Mouse (Mus musculus) A20 (cell line): ENCODE measurements around the gene Nol12.

Source experiments
- DNase-seq: peaks from one replicate; pipeline ENCODE4 v3.0.0-alpha.2; 2011; ENCODE audit warnings: low read depth, low spot score

Nol12 gene

DNA sequence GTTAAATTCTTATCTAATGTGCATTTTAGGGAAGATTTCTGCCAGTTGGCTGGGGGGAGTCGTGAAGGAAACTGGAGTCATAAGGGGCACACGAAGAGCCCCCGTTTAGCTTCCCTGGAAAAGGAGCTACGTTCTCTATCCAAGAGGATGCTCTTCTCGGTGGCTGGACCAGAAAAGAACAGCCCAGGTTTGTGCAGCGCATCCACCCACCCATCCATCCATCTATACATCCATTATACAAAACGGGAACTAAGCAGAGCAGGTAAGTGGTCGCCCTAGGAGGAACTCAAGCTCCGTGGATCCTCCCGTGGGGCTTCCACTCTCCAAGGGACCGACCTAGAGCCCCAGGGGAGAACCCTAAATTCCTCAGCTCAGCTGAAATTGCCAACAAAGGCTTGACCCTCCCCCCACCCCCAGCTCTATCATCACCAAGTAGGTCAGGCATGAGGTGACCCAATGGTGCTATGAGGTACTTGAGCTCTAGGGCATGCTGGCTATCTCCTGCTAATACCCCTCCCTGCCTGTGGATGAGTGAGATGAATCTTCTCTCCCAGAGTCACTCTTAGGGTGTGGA is 13.5 kb downstream of the Nol12 start:
- DNase-seq: peak; percentile 23

DNA sequence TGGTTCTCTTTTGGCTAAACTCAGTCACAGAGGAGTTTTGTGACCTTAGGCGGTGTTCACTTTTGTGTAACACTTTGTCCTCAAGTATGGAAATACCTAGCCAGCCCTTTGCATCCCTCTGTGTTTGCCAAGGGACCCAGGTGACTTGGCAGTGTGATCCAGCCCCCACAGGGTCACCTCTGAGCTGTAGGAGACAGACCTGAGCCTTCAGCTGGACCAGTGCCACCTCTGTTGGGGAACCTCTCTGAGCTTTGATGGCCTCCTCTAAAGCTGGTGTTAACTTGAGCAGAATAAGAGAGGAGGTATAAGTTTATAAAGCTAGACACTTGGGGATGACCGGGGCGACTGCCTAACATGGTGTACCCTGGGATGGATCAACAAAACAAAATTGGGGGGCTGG is 14.2 kb downstream of the Nol12 start:
- no peak for DNase-seq

DNA sequence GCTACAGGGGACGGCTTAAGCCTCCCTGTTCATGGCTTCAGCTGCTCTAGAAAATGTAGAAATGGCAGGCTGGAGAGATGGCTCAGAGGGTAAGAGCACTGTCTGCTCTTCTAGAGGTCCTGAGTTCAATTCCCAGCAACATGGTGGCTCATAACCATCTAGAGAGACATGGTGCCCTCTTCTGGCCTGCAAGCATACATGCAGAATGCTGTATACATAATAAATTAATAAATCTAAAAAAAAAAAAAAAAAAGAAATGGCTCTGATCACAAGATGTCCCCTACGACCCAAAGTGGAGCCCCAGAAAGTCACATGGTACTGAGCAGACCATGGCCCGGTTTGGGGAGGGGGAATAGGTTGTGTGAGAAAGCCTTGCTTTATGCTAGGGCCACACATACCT is 20.9 kb downstream of the Nol12 start:
- DNase-seq: peak; percentile 27

DNA sequence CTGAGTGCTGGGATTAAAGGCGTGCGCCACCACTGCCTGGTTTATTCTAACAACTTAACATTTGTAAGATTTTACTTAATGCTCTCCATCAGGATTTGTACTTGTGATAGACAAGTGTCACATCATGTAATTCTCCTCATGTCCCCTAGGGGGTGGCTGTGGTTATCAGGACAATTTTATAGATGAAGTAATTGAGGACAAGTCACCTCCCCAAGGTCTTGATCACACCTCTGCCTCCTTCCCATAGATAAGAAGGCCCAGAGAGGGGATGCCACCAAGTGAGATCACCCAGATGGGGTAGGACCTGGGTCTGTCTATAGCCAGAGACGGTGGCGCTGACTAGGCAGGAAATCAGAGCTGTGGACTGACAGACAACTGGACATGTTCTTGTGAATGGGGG is 21.6 kb downstream of the Nol12 start:
- peak; percentile 44 for DNase-seq

DNA sequence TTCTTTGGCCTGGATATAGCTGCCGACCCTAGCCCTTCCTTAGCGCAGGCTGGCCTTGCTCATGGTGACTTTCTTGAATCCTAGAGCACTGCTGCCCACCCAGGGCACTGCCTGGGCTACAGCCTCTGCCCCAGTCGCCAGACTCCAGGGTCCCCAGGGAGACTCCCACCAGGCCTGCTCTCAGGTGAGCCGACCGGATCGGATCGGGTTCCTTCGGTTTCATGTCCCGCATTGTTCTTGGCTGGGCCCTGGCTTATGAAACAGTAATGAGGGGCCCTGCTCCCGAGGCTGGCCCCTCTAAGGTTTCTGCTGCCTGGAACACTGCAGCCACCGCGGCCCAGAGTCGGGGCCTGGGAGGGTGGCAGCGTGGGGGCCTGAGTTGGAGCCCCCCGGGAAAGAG is 22.3 kb downstream of the Nol12 start:
- DNase-seq: no peak

DNA sequence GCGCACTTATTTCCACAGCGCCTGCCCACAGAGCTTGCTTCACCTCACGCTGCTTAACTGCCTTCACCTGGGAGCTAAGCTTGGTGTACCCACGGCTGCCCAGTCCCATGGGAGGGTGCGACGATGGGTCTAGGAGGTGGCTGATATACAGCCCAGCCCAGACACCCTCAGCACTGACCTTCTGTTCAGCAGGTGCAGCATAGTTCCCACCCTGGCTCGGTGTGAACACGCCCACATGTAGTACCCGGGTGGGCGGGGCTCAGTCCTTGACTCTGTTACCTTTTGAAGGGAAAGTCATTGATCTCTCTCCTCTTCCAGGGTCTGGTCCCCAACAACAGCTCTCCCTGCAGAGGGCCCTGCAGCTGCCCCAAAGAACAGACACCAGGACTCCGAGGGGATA is 24.8 kb downstream of the Nol12 start:
- no peak for DNase-seq

DNA sequence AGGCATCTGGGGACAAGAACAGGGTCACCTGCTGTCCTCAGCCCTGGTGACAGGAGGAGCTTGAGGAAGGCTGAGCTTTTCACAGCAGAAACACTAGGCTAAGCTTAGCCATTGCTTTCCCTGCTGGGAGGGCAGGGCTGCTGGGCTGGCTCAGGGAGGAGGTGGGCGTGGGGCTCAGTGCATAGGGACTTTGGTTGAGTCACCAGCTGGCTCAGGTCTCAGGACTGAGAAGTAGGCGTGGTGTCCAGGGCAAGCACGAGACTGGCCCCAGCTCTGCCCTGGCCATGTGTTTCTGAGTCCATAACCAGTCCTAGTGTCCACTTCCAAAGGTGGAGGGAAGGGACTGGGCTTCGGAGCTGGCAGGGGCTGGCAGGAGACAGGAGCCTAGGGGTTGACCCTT is 25.4 kb downstream of the Nol12 start:
- DNase-seq: no peak

DNA sequence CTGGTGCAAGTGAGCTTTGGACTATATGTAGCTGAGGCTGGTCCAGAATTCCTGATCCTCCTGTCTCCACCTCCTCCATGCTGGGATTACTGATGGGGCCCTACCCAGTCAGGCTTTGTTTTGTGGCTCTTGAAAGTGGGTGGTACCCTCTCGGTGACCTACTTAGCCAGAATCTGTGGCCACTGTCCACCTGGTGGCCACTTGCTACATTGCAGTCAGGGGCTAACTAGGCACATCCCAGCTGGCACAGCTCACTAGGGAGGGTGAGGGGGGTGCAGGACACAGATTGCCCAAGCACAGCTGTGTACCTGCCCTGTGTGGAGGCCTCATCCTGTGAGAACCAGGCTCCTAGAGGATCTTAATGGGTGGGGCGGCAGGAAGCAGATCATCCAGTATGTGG is 28.2 kb downstream of the Nol12 start:
- peak; percentile 49 for DNase-seq

DNA sequence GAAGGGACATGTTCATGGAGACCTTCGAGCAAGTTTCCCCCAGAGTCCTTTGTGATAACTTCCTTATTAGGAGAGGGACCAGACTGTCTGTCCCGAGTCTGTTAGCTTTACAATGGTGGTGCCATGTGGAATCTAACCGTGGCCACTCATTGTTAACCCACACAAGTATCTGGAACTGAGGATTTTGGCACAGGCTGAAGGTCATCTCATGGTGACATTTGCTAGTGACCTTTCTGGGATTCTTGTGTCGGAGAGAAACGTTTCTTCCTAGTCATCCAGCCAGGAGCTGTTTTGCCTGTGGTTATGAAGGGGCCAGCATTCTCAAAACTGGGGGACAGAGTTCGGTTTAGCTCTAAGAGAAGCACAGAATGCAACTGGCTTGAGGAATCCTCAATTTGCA is 36.9 kb downstream of the Nol12 start:
- DNase-seq: no peak

DNA sequence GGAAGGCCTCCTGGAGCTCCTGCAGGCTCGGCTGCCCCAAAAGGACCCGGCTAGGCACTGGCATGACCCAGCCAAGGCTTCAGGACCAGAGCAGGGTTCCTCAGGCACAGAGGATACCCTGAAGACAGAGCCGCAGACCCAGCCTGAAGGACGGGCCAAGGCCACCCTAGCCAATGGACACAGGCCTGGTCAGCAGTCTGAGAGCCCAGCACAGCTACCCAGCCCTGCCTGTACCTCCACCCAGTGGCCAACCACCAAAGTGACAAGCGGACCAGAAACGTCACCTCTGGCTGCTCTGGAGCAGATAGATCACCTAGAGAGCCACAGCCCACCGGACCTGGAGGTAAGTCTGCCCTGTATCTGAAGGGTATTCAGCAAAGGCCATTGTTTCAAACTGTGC is 39.2 kb downstream of the Nol12 start:
- no peak for DNase-seq

DNA sequence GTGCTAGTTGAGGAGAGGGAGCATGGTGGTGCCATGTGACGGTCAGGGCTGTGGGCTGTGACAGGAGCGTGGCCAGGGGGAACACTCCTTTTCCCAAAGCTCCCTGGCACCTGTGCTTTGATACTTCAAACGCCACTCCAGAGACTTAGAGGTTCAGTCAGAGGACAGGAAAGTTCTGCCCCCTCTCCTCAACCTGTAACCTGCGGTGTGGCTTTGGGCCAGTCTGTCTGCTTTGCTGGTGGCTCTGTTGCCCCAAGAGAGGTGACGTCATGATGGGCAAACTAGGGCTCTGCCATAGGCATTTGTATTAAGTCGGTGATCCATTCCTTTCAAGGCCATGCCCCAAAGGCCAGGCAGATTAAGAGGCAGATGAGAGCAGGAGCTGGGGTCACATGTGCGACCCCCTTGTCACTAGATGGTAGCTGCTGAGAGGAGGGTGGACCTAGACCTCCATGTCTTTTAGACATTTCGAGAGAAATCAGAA is 43.0 kb downstream of the Nol12 start:
- DNase-seq: no peak

DNA sequence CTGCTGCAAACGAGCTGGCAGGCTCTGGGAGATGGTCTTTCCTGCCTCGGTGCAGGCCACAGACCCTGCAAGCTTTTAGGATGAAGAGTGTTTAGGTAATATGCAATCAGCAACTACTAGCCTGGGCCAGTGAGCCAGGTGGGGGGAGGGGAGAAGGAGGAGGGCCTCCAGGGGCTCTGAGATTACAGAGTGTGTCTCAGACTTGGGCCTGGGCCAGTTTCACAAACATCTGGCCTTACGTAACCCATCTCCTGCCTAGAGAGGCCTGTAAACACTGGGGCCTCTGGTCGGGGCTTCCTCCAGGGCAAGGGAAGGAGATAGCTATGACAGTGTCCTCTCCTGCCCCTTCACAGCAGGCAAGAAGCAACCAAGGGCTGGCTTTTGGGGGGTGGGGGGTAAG is 44.1 kb downstream of the Nol12 start:
- DNase-seq: peak; percentile 56

DNA sequence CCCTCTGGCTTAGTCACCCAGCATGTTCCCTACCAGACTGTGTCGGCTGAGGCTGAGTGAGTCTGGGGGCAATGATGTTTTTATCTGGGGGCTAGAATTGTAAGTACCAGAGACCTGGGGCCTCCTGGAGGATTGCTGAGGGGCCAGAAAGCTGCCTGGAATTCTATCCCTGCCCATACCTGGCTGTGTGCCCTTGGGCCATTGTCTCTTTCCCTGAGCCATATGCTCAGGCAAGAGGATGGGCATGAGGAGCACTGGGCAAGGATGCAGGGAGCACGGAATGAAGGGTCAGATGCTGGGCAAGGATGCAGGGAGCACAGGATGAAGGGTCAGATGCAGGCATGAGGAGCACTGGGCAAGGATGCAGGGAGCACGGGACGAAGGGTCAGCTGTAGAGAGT is 45.4 kb downstream of the Nol12 start:
- no peak for DNase-seq

DNA sequence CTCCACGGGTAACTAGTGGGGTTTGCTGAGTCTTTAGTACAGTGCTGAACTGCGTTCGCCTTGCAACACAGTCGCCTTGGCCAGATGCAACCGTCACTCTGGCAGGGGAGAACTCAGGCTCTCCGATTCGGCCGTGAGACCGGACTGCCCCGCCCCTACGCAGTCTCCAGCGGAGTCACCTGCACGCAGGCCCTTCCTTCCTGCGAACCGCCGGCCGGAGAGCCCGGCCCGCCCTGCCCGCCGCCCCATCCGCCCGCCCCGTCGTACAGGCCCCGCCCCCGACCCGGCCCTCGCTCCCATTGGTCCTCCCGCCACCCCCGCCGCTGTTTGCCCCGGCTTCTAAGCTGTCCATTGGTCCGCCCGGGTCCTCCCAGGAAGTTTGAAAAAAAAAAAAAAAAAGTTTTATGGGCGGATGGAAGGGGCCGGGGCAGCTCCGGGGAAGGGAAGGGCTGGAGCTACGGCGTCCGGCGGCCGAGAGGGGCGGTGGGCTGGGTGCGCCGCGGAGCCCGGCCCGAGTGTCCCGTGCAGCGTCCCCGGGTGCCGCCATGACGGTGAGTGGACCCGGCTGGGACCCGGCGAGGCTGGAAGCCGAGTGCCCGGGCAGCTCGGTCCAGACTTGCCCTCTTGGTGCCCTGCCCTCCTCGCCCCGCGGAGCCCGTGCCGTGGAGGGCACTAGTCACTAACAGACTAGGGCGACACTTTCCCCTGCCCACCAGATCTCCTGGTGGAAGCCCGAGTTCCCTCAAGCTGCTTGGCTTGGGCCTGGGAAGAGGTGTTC is 48.1 kb downstream of the Nol12 start:
- peak; percentile 95 for DNase-seq

DNA sequence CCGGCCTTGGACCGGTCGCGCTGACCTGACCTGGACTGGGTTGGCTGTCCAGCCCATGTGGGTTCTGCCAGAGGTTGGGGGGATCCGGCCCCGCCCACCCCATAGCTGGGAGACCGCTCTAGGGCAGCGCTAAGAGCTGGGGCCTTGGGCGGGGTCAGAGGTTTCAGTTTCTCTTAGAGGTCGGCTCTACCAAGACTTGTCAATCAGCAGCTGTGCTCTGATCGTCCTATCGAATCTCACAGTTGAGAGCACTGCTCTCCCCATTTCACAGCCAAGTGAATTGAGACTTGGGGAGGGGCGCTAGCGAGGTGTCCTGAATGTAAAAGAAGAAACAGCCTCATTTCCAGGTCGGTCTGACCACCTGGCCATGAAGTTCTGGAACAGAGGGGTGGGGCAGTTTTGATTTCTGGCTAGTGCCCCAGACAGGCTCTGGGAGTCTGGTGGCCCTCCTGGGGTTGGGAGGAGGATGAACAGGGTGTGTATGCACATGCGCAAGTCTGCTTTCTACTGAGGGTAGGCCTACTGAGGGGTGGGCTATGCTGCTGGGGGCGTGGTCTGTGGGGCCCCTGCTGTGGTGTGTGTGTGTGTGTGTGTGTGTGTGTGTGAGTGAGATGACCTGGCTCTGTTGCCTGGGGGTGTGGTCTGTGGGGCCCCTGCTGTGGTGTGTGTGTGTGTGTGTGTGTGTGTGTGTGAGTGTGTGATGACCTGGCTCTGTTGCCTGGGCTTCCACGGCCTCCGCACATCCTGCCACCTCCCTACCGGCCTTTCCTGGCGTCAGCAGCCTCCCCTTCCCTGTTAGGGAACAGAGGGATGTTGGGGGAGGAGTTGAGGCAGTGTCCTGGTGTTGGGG is 48.9 kb downstream of the Nol12 start:
- peak; percentile 91 for DNase-seq

DNA sequence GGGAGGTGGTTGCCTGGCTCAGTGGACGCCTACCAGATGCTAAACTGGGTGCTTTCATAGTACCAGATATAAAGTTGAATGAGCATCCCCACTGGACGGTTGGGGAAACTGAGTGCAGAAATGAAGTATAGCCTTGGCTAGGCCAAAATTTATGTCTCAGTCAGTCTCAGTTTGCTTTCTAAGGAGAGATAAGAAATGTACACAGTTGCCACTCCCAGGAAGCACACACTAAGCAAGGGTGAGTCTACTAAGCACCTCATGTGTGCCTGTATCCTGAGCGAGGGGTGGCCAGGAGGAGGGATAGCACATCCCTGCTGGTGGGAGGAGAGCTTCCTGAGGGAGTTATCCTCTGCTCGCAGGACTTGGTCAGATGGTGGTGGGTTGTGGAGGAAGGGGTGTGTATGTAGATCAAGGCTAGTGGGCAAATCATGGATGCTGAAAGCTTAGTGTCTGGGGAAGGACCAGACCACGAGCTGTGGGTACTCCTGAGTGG is 49.6 kb downstream of the Nol12 start:
- DNase-seq: no peak

DNA sequence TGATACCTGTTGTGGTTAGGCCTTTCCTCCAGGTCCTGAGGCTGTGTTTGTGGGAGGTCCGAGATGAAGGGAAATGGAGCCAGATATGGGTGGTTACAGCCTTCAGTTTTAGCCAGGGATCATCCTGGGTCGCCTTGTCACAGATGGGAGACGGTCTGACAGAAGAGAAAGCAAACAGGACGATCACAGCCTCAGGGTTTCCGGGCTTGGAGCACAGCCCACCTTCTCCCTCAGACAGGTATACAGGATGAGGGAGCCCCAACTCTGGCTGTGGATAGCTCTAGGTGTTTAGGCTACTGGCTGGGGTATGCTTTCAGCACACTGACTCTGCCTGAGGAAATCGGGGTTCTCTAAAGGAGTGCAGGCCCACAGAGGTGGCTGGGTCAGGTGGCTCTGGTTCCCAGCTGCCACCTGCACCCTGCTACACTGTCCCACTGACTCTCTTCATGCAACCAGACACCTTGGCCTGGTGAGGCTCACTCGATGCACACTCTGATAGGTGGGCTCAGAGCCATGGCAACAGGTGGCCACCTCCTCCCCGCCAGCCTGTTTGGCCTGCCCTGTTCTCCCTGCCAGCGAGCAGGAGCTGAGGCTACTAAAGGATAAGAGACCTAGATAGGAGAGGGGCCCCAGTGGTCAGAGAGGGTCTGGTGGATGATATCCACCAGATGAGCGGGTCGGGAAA is 51.9 kb downstream of the Nol12 start:
- DNase-seq: no peak

DNA sequence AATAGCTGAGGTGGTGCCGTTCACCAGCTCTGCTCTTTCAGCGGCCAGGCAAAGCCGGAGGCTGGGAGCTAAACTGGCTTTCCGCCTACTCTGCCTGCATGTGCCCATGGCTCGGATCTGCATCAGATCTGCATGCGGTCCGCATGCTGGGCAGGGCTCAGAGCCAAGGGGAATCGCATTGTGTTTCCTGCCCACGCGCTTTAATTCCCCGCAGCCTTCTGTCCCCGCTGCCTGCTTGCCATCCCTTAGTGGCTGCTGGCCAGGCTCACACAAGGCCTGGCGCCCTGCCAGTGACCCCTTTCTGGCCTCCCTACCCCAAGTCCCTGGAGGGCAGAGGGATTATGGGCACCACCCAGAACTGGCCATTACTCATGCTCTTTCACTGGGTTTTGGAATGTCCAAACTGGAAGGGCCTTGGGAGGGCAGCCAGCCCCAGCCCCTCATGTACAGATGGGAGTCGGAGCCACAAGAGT is 53.8 kb downstream of the Nol12 start:
- no peak for DNase-seq

DNA sequence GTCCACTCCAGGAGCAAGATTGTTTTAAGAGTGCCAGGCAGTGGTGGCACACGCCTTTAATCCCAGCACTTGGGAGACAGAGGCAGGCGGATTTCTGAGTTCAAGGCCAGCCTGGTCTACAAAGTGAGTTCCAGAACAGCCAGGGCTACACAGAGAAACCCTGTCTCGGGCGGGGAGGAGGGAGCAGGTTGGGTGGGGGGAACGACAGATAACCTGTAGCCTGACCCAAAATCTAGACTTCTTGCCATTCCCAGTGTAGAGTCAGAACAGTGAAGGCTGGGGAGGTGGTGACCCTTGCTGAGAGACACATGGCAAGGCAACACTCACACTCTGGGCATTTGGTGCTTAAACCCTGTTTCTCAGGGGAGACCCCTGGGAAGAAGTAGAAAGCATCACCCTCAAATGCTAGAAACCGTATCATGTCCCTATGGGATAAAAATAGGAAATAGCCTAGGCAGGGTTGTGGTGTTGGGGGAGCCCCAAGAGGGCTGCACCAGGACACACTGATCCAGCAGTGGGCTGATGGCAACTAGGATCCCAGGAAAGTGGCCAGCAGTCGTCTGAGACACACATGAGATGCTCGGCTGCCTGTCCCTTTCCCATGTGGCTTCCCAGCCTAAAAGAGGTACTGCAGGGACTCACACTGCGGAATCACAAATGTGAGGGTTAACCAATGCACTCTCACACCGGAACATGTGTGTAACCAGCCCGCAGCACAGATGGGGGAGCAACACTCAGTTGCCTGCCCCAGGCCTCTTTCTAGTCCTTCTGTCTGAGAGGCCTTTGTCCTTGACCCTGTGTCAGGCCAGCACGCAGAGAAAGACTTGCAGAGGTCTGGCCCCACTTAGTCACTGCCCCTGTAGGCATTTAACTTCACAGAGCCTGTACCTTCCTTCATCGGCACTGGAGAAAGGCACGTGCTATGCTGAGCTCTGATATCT is 54.7 kb downstream of the Nol12 start:
- no peak for DNase-seq

DNA sequence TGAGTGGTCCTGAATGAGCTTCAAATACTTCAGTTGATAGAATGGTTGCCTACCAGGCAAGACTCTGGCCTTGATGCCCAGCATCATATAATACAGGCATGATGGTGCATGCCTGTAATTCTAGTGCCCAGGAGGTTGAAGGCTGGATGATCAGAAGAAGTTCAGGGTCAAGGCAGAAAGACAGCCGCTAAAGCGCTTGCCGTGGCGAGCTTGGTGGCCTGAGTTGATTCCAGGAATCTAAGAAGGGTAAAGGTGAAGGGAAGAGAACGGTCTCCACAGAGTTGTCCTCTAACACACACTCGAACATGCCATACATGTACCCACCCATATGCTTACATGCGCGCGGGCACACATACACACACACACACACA is 55.3 kb downstream of the Nol12 start:
- no peak for DNase-seq
